Mouse (Mus musculus) ES-Bruce4 (cell line): ENCODE measurements at regions not wholly inside any gene's neighbourhood (a gene's known extent, or its start where the extent isn't known, plus 50 kb on each side); places are given as distances from the start of the nearest gene placed in this dataset.

Source experiments
- H3K27ac ChIP-seq: 2 replicates; pipeline ENCODE4 v1.5.1; 2012; ENCODE audit warnings: low read length, inconsistent platforms; ENCODE audit not compliant: insufficient read depth
- H3K27me3 ChIP-seq: 2 replicates; pipeline ENCODE4 v1.6.1; 2012; ENCODE audit warnings: mild to moderate bottlenecking, low read length, inconsistent platforms; ENCODE audit not compliant: control insufficient read depth, poor library complexity, insufficient read depth, severe bottlenecking
- H3K36me3 ChIP-seq: 2 replicates; pipeline ENCODE4 v1.6.1; 2012; ENCODE audit warnings: inconsistent platforms, mild to moderate bottlenecking, low read length, moderate library complexity; ENCODE audit not compliant: control insufficient read depth, poor library complexity, insufficient read depth, severe bottlenecking
- H3K4me1 ChIP-seq: one replicate; pipeline ENCODE4 v1.8.1; 2011; ENCODE audit warnings: low read length; ENCODE audit not compliant: control insufficient read depth, insufficient read depth
- H3K4me3 ChIP-seq: 2 replicates; pipeline ENCODE4 v1.5.1; 2011; ENCODE audit warnings: low read depth, mild to moderate bottlenecking, low read length
- H3K9ac ChIP-seq: 2 replicates; pipeline ENCODE4 v1.6.1; 2012; ENCODE audit warnings: low read depth, mild to moderate bottlenecking, inconsistent platforms; ENCODE audit not compliant: poor library complexity, severe bottlenecking
- H3K9me3 ChIP-seq: replicated peaks from 2 replicates; pipeline ENCODE4 v1.6.1; 2012; ENCODE audit warnings: mild to moderate bottlenecking, low read length, inconsistent platforms; ENCODE audit not compliant: control insufficient read depth, poor library complexity, insufficient read depth, severe bottlenecking
- CTCF ChIP-seq: IDR thresholded peaks from one replicate; pipeline ENCODE4 v1.8.1; 2011; ENCODE audit warnings: low read depth, low read length
- EP300 ChIP-seq: IDR thresholded peaks from 2 replicates; pipeline ENCODE4 v1.6.1; 2011; ENCODE audit warnings: low read depth, low read length; ENCODE audit not compliant: insufficient read depth
- POLR2A ChIP-seq: IDR thresholded peaks from one replicate; pipeline ENCODE4 v1.8.1; 2011; ENCODE audit warnings: low read length; ENCODE audit not compliant: insufficient read depth

DNA sequence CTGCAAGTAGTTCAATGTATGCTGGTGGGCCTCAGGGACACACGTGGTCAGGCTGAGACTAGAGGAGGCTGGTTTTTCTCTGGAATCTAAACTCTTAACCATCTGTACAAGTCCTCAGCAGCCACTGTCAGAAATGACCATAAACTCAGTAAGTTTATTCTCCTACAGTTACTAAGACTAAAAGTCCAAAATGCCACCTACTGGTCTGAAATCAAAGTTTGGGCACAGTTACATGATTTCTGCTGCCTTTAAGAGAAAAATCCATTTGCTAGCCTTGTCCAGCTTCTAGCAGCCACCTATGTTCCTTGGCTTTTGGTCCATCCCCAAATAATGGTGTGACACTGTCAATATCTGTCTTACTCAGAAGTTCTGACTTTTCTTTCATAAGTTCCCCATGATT, 300.2 kb upstream of the Thbs1 start:
- no peak overlapping the region for H3K9ac ChIP-seq
- H3K27me3 ChIP-seq = no peaks in the 10 kb centered on the region
- H3K36me3 ChIP-seq = no peaks in the 10 kb centered on the region
- H3K27ac ChIP-seq = no peak overlapping the region
- TF ChIP-seq POLR2A (no peak), CTCF (no peak), EP300 (no peak)
- no peaks in the 10 kb centered on the region for H3K4me1 ChIP-seq
- no peak overlapping the region for H3K4me3 ChIP-seq
- H3K9me3 ChIP-seq = no peaks in the 10 kb centered on the region

DNA sequence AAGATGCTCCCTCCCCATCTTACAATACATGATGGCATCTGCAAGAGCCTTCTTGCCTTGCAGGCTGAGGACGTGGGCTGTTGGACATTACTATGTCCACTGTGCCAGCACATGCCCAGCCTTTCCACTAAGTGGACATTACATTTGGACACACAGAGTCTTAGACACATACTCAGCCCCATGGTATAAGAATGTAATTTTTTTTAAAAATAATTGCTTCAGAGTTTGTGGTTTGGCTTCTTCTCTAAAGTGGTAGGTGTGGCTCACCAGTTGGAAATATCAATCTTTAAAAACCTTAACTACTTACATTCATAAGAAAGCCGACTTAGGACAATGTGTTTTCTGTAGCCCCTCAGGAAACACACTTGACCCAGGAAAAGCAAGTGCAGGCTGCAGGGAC, 299.7 kb upstream of the Thbs1 start:
- Histone ChIP-seq H3K9me3 (no peaks in the 10 kb centered on the region), H3K4me3 (no peak overlapping the region), H3K27me3 (no peaks in the 10 kb centered on the region), H3K9ac (no peak overlapping the region), H3K4me1 (no peaks in the 10 kb centered on the region), H3K27ac (no peak overlapping the region), H3K36me3 (no peaks in the 10 kb centered on the region)
- no peak for TF ChIP-seq CTCF
- TF ChIP-seq POLR2A = no peak
- TF ChIP-seq EP300 = no peak

DNA sequence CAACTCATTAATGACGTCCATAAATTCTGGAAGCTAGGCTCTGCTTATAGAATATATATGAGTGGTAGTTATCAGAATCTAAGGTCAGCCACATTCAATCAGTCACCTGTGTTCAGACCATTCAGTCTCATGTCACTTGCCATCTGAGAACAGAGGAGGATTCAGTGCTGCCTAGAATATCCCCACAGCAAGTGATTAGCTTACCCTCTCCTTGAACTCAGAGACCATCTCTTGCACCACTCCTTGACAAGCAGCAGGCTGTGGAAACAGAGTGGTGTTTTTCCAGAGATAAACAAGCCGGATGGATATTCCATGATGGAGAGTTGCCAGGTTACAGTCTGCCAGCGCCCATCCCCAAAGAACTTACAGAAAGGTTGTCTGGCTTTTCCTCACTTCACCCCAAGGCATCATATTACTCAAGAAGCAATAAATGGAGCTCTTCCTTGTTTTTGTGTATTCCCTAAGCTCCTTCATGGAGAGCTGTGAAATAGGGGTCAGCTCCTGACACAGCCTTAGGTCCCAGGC, 291.9 kb upstream of the Thbs1 start:
- H3K27me3 ChIP-seq = no peaks in the 10 kb centered on the region
- H3K9me3 ChIP-seq = no peaks in the 10 kb centered on the region
- H3K36me3 ChIP-seq = no peaks in the 10 kb centered on the region
- TF ChIP-seq EP300 (no peak), POLR2A (no peak), CTCF (no peak)
- H3K27ac ChIP-seq = no peak overlapping the region
- H3K4me1 ChIP-seq = no peaks in the 10 kb centered on the region
- H3K4me3 ChIP-seq = no peak overlapping the region
- no peak overlapping the region for H3K9ac ChIP-seq

DNA sequence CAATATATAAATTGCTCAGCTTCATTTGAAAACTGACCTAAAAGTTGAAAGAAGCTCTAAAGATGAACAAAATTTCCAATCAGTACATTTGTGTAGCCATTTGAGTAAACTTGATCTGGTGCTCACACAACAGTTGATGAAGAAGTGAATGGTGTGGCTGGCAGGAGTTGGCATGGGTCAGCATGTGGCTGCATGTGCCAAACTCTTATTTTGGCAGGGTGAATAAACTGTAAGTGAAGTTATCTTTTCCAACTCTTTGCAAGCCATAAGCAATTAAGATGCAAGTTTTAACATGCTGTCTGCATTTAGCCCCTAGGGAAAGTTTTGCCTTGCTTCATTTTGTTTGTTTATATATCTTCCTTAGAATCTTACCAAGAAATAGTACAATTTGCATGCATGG, 291.0 kb upstream of the Thbs1 start:
- no peak for TF ChIP-seq POLR2A
- no peak for TF ChIP-seq EP300
- no peak for TF ChIP-seq CTCF
- no peaks in the 10 kb centered on the region for H3K27me3 ChIP-seq
- H3K4me3 ChIP-seq = no peak overlapping the region
- no peaks in the 10 kb centered on the region for H3K4me1 ChIP-seq
- H3K9ac ChIP-seq = no peak overlapping the region
- H3K36me3 ChIP-seq = no peaks in the 10 kb centered on the region
- no peaks in the 10 kb centered on the region for H3K9me3 ChIP-seq
- no peak overlapping the region for H3K27ac ChIP-seq

DNA sequence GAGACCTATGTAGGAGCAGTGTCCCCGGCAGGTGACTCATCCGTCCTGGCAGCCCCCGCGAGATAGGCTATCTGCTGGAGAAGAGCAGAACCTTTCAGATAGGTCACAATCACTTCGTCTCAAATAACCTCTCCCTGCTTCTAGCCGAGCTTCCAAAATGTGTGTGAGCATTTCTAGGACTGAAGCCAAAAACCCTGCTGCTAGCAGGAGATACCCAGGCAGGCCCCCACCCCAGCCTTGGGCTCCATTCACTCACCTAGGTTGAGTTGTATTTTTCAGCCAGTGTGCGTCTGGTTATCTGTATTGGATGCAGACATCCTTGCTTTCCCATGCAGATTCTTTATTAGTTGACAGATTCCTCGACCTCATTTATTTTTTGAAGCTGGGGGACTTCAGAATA, 286.6 kb upstream of the Thbs1 start:
- Histone ChIP-seq H3K4me1 (no peaks in the 10 kb centered on the region), H3K27ac (no peak overlapping the region), H3K4me3 (no peak overlapping the region), H3K36me3 (no peaks in the 10 kb centered on the region), H3K27me3 (no peaks in the 10 kb centered on the region), H3K9ac (no peak overlapping the region), H3K9me3 (no peaks in the 10 kb centered on the region)
- TF ChIP-seq POLR2A (no peak), EP300 (no peak), CTCF (no peak)

DNA sequence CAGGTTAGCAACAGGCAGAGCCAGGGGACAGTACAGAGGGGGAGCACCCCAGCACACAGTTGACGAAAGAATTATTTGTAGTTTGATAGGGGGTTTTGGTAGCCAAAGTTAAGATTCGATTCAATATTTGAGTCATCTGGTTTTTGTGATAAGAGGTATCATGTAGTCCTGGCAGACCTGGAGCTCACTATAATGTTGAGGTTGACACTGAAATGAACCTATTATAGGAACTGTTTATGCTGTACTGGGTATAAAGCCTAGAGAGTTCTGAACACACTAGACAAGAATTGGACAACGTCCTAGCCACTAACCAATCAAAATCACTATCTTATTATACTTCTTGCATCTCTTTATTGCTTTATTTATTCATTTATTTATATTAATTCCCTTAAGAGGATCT, 284.4 kb upstream of the Thbs1 start:
- no peaks in the 10 kb centered on the region for H3K4me1 ChIP-seq
- TF ChIP-seq POLR2A = no peak
- H3K27me3 ChIP-seq = no peaks in the 10 kb centered on the region
- no peak overlapping the region for H3K4me3 ChIP-seq
- no peaks in the 10 kb centered on the region for H3K36me3 ChIP-seq
- no peak overlapping the region for H3K27ac ChIP-seq
- no peak overlapping the region for H3K9ac ChIP-seq
- no peaks in the 10 kb centered on the region for H3K9me3 ChIP-seq
